Mouse (Mus musculus) common myeloid progenitor, adult 5-6 weeks (primary cell): ENCODE results near the gene Vps37c. TPM values are rescaled to one million over a fixed set of nuclear protein-coding genes. Genes with fewer than 3 reads are reported as not detected.

ENCODE experiments used
- ATAC-seq: replicated peaks from 2 replicates; pipeline ENCODE4 v1.8.0; 2016; ENCODE audit warnings: low read depth, mild to moderate bottlenecking, moderate TSS enrichment, inconsistent platforms; ENCODE audit not compliant: poor library complexity, severe bottlenecking
- total RNA-seq: library from RNA; stranded (forward); fragments of 200-1000, 187-1606 nt; gene quantifications from 2 replicates; pipeline ENCODE4 v1.2.3, GENCODE M21; 2017

Gene Vps37c
- total RNA-seq, result 6.5 and 11.5 TPM in 2 replicates

- peak; percentile 80 for ATAC-seq
Measured at GRCm38 (mm10) chr19:10688537-10689352, at the start of gene Vps37c. Vps37c (plus strand) TSS chr19:10688735.

GRCm38 (mm10) chr19:10640080-10640479 is 48.5 kb upstream of the Vps37c start:
- peak; percentile 67; the same call in 1 of the 2 replicates for ATAC-seq

DNA sequence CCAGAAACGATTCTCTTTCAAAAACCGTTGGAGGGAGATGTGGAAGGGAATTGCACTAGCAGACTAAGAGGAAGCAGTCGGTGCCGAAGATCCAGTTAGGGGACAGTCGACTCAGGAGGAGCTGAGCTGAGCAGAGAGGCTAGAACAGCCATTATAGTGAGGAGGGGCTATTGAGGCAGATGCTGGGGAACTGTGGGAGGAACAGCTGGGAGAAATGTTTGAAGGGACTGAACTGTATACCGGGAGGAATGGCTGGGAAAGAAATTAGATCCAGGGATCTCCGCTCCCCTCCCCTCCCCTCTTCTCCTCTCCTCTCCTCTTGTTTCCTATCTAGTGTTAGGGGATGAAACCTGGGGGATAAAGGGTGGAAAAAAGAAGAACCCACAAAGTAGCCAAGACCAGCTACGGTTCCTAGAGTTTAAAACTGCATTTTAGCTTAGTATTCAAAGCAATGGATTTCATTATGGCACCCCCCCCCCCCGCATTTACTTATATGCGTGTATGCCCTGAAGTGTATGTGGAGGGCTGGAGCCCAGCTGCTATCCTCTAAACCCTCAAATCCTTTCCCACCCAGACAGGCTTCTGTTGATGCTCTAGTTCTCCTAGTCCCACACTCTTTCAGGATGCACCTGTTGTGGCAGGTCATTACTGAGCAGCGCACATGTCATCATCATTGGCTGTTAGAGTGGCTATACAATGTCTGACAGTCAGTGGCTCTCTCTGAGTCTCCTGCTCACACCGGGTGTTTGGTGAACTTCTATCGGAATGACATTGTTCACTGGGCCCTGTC is 47.8 kb upstream of the Vps37c start:
- ATAC-seq, result no peak

GRCm38 (mm10) chr19:10645616-10646015 is 42.9 kb upstream of the Vps37c start:
- no peak for ATAC-seq

DNA sequence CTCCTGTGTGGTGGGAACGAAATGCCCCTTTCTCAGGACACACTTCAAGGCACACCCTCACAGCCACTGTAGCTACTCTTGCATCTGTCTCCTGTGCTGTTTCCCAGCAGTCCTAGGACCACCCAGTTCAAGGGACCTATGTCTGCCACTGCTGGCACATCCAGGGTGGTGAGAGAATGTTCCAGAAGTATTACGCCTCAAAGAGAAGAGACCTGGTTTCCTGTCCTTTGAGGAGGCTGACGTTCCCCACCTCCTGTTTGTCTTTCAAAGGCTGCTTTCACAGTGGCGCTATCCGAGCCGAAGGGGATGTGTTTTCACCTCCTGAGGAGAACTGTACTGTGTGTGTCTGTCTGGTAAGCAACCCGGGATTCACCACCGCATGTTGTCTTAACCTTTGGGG is 40.4 kb upstream of the Vps37c start:
- 0 out of 2 replicates have a peak, but pooled peaks have one; percentile 19 for ATAC-seq

DNA sequence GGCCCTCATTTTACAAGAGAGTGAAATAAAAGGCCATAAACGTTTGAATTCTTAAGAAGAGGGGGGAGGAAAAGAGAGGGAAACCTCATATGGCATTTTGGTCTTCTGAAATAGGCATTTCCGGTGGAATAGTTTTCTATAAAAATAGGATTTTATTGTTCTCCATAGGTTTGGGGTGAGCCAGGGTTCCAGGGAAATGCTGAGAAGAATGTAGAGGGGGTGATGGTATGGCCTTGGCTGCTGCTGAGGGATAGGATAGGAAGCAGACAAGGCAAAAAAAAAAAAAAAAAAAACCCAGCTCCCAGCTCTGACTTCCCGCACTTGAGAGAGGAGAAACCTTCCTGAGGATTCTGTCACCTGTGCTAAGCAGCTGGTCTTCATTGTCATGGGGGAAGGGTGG is 32.5 kb upstream of the Vps37c start:
- ATAC-seq, result no peak

DNA sequence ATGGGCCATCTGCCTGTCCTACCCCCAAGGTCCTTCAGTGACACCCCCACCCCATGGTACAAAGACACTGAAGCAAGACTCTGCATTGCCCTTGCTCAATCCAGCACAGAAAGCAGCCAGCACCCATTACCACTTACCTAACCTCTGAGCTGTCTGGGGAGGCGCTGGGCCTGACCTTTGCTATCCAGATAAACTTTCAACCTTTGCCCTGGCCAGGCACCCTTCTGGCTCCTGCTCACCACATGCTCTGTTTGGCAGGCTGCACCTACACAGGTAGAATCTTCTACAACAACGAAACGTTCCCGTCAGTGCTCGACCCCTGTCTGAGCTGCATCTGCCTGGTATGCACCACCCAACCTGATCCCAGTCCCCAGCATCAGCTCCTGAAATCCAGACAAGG is 30.8 kb upstream of the Vps37c start:
- ATAC-seq, result no peak

DNA sequence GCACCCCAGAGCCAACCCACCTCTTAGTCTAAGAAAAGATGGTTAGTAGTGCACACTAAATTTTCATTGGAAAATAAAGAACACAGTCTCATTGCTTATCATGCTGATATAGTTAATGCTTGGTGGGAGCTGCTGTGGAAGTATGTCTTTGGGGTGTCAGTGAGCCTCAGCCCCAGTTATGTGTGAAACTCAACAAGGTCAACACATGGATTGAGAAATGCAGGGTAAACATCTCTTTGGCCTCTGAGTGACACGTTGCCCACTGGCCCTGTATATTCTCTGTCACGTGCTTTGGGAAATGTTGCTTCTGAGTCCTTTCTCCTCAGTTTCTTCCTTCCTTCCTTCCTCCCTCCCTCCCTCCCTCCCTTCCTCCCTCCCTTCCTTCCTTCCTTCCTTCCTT is 30.1 kb upstream of the Vps37c start:
- no peak for ATAC-seq

- peak; percentile 82 for ATAC-seq
Measured at GRCm38 (mm10) chr19:10661373-10661772, 27.2 kb upstream of the Vps37c start.

GRCm38 (mm10) chr19:10661919-10662318 is 26.6 kb upstream of the Vps37c start:
- peak; percentile 73 for ATAC-seq

DNA sequence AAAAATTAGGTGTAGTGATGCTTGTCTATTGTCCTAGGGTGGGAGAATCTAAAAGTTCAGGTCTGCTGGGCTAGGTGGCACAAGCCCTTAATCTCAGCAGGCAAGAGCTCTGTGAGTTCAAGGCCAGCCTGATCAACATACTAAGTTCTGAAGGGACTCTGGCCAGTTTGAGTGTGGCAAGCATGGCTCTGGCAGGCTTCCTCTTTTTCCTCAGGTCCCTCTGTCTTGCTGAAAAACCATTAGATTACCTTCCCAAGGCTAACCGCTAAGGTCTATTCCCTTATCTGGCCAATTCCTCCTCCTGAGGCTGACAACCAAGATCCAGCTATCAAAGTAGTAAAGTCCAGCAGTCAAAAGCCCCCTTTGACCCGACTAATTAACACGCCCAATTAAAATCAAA is 25.9 kb upstream of the Vps37c start:
- ATAC-seq, result no peak; the same call in 1 of the 2 replicates

DNA sequence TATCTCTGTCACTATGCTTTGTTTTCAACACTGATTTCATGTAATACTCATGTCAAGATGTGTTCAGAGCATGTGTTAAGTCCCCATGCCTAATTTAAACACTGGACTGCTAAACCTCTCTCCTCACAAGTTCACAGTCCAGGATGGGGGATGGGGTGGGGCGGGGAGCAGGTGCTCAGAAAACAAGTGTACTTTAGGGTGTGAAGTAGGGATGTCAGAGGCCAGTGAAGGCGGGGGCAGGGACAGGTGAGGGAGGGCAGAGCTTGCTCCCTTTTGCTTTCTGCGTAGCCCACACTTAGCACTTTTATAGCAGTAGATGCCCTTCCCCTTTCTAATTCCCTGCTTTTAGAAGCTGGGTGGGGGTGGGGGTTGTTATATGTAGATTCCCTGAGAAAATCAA is 23.4 kb upstream of the Vps37c start:
- no peak for ATAC-seq

GRCm38 (mm10) chr19:10665499-10665898 is 23.0 kb upstream of the Vps37c start:
- ATAC-seq, result peak; percentile 59

DNA sequence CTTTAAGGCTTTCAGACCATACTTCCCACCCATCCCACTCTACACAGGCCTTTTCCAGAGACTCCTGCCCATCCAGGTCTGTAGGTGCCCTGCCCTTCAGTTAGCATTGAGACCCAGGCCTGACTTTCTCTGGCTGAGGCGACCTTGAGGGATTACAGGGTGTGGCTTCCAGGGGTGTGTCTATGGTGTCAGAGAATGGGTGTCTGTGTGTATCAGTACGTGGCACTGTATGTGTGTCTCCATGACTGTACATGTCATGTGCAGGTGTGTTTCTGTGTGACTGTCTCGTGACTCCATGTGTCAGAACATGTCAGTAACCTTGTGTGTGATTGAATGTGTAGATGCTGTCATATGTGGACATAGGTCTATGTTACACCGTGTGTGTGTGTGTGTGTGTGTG is 17.2 kb upstream of the Vps37c start:
- ATAC-seq, result no peak

DNA sequence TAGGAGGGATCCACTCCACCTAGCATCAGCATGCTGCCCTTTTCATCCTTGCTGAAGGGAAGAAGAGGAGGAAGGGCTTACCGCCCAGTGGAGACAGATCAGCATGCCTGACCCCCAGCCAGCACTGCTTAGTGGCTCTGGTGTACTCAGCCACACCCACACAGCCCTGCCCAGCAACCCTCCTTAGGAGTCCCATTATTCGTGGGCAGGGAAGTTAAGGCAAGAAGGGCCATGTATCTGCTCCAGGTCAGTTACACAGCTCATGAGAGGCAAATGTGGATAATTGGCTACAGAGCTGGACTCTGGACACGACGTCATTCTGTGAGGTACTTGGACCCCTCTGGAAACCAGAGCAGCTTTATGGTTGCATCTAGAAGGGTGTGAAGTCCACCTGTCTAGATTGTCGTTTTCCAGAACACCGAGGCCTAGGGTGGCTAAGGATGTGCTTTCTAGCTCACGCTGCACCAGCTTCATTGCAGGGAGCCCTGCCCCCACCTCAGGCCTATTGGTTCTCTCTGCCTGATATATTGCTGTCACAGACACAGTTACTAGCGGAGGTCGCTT is 16.6 kb upstream of the Vps37c start:
- no peak for ATAC-seq

GRCm38 (mm10) chr19:10673275-10673674 is 15.3 kb upstream of the Vps37c start:
- ATAC-seq, result no peak

DNA sequence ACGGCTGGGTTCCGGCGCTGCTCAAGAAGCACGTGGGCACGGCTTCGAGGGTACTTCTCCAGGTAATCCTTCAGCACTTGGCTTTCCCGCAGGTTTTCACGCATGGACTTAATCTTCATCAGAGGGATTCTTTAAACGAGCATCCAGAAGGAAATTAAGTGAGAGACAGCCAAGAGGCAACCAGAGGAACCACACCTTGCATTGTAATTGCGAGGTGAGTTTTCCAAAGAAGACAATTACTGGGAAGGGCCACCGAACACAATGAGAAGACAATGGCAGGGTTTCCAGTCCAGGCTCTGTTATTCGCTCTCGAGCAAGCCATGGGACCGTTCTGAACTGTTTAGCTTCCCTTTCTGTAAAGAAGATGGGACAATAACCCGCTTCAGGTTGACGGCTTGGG is 11.9 kb upstream of the Vps37c start:
- ATAC-seq, result no peak

- ATAC-seq, result peak; percentile 79
Measured at GRCm38 (mm10) chr19:10677915-10678771, 10.4 kb upstream of the Vps37c start, which contains the start of gene Pga5. Pga5 (minus strand) TSS chr19:10678071.

DNA sequence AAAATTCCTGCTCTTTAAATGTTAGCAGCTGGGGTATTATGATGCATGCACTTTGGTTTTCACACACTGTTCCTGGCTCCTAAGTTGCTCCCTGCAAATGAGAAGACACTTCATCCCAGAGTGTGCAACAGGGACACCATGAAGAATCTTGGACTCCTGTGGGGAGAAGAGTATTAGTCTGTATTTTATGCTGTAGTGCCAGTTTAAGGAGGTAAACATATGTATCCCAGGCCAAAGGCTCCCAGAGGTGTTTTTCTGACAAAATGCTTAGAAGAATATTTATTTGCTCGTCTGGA is 9.8 kb upstream of the Vps37c start:
- ATAC-seq, result no peak

- ATAC-seq, result no peak
Measured at GRCm38 (mm10) chr19:10681571-10681970, 7.0 kb upstream of the Vps37c start.
